Mouse (Mus musculus): ENCODE results near the gene Mmrn2.
"Not testable (repeated sequence)": the region's sequence is repeated elsewhere in the genome, so short reads cannot be mapped to it uniquely, and the experiment has no call there.

Mmrn2 gene

DNA sequence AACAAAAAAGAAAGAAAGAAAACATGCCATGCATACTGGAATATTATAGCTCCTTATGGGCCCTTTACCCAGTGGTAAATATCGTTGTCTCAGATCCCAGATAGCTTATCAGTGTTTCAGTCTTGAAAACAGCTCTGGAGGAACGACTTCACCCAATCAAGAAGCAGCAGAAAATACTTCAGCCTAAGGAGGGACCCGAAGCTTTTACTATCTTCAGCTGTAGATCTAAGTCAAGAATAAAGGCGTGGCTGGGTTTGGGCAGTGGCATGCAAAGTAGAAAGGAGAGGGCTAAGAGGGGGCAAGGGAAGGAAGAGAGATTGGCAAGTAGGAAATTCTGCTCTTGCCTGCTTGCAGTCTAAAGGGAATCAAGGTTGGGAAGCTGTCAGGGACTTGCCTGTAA lies 13.1 kb upstream of the Mmrn2 start:
- CTCF ChIA-PET, result interaction anchor here (0.6 to 0.7 kb wide), 2 partner anchors 12 to 42 kb away, joined by 3 to 14 read pairs; partner anchors contain the start of gene Sncg

DNA sequence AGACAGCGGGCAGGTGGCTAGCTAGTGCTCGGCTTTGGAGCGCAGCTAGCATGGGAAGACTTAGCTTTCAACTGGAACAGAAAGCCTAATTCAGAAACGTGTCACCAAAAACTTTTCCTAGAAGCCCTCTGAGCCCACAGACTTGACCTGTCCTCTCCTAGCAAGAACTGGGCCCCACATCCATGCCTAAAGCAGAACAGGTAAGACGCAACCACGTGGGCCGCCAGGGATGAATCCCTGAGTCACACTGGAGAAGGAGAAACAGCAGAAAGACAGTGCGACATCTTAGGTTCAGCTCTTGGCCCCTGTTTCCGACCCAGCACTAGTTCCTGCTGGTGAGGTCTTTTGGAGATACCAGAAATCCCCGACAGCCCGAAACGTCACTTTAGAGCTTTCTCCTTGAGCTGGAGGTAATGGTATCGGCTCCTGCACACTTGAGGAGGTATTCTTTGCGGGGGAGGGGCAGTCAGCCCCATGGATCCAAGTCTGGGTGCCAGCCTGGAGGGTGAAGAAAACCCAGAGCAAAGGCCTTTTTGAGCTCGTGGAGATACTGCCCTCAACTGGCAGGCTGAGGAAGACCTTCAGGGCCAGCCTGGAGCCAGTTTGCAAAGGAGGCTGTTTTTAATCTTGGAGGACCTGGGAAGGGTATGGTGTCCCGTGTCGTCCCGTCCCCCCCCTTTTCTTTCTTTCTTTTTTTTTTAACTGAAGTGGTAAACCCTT lies 12.4 kb upstream of the Mmrn2 start:
- CTCF ChIA-PET, result interaction anchor here (0.6 kb wide), 1 partner anchor 41 kb away, joined by 14 read pairs; no protein-coding TSS in a partner anchor

DNA sequence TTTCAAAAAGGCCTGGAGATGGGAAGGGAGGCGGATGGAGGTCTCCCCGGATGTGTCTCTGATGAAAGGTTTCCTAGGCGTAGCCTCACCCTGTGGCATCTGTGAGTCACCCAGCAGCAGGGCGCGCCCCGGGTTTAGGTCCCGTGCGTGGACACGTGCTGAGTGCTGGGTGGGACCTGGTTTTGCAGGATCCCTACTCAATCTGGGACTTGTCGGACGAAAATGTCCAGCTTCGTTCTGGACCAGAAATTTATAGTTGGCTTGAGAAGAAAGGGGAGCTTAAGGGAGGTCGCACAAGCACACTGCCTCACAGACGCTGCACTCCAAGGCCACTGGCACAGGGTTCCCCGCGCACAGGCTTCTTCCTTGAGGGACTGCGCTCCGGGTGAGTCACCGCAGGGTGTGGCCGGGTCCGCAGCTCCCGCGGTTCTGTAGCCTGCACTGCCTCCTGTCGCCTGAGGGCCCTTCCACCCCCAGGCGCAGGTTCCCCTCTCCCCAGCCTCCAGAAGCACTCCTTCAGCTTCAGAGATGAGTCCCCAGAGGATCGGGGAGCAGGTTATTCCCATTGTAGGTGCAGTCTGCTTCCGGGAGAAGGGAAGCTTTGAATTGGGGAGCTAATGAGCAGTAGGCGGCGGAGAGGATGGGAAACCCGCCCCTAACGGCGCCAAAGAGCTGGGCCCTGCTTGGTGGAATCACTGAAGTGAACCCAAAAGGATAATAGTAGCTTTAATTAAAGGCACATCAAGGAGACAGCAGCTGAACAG lies 11.6 kb upstream of the Mmrn2 start:
- CTCF ChIA-PET, result no interaction called here

- CTCF ChIA-PET, result not testable (repeated sequence)
These were observed 10.8 kb upstream of the Mmrn2 start for GRCm38 (mm10) chr14:34364254-34365146.

DNA sequence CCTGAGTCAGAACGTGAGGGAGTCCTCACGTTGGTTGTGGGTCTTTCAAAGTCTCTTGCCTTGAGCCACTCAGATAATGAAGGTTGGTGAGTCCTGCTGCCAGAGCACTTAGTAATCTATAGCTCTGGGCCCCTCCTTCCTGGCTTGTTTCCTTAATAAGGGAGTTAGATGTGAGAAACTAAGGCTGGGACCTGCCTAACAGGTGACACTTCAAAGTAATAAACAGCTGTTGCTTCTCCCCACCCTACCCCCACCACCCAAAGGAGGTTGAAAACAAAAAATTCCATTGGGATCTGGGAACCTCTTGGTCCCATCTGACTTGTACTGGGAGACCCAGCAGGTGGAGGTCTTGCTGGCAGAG lies 10.1 kb upstream of the Mmrn2 start:
- CTCF ChIA-PET, result interaction anchor here (0.7 kb wide), 1 partner anchor 84 kb away, joined by 3 read pairs; no protein-coding TSS in a partner anchor

DNA sequence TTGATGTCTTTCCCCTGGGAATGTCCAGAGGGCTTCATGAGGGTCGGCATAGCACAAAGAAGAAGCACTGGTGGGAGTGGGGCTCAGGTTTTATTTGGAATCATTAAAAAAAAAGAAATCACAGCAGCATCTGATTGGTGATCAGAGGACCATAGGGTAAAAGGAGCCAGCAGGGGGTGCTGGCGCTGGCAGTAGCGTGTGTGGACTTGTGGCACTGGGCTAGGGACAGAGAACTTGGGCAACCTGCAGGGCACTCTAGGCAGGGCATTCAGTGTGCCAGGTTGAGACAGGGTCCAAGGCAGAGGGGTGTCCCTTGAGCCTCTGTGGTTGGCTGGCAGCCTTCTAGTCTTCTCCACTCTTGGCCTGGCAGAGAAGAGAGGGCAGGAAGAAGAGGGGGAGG lies 5.1 kb upstream of the Mmrn2 start:
- CTCF ChIA-PET, result no interaction called here

DNA sequence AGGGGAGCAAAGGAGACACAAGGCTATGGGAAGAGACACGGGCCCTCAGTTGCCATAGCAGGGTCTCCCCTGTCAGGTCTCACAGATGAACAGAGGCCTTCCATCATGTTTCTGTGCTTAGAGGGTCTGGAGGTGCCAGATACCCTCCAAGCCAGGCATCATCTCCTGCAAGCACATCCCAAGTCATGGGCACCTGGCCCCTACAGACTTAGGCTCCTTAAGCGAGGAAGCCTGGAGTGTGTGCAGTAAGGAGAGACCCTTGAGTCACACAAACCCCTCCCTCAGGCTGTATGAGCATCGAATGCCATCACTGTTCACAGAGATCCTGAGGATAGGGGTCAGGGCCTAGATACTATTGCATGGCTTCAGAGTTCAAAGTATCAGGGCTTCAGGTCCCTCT lies 4.3 kb upstream of the Mmrn2 start:
- CTCF ChIA-PET, result no interaction called here

- CTCF ChIA-PET, result no interaction called here
These were observed 3.5 kb upstream of the Mmrn2 start for GRCm38 (mm10) chr14:34371763-34372162.

GRCm38 (mm10) chr14:34372646-34373045 lies 2.6 kb upstream of the Mmrn2 start:
- CTCF ChIA-PET, result no interaction called here

GRCm38 (mm10) chr14:34373581-34373980 lies 1.7 kb upstream of the Mmrn2 start:
- CTCF ChIA-PET, result no interaction called here

DNA sequence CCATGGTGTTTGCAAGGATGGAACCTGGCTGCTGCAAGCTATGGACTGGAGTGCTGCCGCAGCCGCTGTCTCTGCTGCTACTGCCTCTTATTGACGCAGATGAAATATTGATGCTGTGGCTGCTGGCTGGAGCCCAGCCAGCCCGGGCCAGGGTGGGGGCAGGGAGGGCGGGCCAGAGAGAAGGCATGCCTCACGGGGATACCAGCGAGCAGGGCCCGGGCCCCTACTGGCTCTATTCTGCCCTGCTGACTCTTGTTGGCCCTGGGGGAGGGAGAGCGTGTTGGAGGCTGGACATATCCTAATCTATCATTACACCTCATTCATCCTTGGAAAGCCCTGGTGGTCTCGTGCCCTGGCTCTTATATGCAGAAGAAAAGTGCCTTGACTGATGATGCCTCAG lies 688 bp upstream of the Mmrn2 start, which contains the start of gene Sncg:
Gene Sncg (minus strand): TSS at position 213 of the 400 bp plus-strand sequence.
- CTCF ChIA-PET, result interaction anchor here (0.6 to 0.7 kb wide), 2 partner anchors 12 to 23 kb away, joined by 3 read pairs; no protein-coding TSS in a partner anchor

DNA sequence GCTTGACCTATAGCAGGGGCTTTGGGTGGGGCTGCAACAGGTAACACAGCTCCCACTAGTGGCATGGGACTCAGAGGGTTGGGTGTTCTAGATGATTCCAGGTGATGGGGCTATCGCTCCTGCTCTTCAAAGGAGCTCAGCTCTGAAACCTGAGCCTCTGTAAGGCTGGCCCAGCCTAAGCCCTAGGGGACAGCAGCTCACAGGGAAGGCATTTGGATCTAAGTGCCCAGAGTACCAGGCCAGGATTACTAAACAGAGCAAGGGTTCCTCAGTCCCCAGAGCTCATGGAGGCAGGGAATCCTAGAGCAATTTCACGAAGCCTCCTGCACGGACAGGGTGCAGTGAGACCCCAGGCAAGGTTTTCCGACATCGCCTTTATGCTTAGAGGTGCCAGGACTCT lies 676 bp downstream of the Mmrn2 start:
- CTCF ChIA-PET, result no interaction called here

GRCm38 (mm10) chr14:34377121-34377520 lies 1.9 kb downstream of the Mmrn2 start:
- CTCF ChIA-PET, result no interaction called here

- CTCF ChIA-PET, result no interaction called here
These were observed 3.5 kb downstream of the Mmrn2 start for GRCm38 (mm10) chr14:34378560-34379331.

- CTCF ChIA-PET, result no interaction called here
These were observed 7.8 kb downstream of the Mmrn2 start for GRCm38 (mm10) chr14:34382921-34383704.

DNA sequence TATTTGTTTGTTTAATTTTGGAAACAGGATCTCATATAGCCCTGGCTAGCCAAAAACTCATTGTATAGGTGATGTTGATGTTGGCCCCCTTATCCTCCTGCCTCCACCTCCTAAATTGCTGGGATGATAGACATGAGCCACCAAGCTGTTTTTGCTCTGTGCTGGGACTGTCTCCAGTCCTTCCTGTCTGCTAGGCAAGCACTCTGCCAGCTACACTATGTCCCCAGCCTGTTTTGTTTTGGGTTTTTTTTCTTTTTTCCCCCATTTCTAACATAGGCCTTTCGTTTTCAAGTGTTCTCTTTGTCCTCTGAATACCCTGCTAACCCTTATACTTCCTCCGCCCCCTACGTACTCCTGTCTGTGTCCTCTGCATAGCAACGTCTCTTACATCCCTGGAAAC lies 18.0 kb downstream of the Mmrn2 start:
- CTCF ChIA-PET, result no interaction called here

DNA sequence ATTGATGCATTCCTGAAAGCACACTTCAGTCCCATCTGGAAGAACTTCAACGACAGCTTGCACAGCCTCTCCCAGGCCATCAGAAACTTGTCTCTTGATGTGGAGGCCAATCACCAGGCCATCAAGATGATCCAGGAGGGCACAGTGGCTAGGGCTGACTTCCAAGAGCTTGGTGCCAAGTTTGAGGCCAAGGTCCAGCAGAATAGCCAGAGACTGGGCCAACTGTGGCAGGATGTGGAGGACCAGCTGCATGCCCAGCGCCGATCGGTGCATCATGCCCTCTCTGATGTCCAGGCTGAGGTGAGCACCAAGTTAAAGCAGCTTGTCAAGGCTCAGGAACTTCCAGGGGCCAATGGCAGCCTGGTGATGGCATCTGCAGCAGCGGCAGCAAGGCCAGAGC lies 22.6 kb downstream of the Mmrn2 start:
- CTCF ChIA-PET, result interaction anchor here (0.6 kb wide), 1 partner anchor 24 kb away, joined by 3 read pairs; the partner anchor contains the start of gene Sncg

GRCm38 (mm10) chr14:34398901-34399300 lies 23.6 kb downstream of the Mmrn2 start:
- CTCF ChIA-PET, result interaction anchor here (0.6 kb wide), 1 partner anchor 13 kb away, joined by 3 read pairs; no protein-coding TSS in a partner anchor

GRCm38 (mm10) chr14:34399301-34399700 lies 24.0 kb downstream of the Mmrn2 start:
- CTCF ChIA-PET, result no interaction called here

DNA sequence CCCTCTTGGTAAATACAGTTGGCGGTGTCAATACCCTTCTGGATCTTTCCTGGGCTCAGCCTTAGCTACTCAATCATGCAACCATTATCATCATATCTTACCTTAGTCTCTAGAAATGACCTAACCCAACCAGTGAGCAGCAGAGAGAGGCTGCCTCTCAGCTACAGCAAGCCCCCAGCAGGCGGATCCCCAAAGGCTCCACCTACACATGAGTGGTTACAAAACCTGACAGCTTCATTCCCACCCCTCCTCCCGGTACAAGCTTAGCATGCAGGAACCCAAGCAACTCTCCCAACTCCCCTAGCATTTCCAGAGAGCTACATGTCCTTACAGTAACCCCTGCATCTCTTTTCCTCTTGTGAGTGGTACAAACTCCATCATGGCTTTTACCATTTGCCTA lies 24.8 kb downstream of the Mmrn2 start:
- CTCF ChIA-PET, result interaction anchor here (0.7 to 0.8 kb wide), 2 partner anchors 8 to 65 kb away, joined by 3 to 4 read pairs; no protein-coding TSS in a partner anchor

Data from spleen, embryonic (tissue).